Mouse (Mus musculus) telencephalon, adult 2 months (tissue): ENCODE results near the gene Reln.

Experiments
- DNase-seq: peaks from one replicate; pipeline ENCODE4 v3.0.0-alpha.2; 2011; ENCODE audit warnings: low read depth, low spot score

The Reln gene

GRCm38 (mm10) chr5:22007304-22008059 lies 337.0 kb downstream of the Reln start:
- no peak for DNase-seq

- DNase-seq: no peak
These were observed 340.6 kb downstream of the Reln start for GRCm38 (mm10) chr5:22003858-22004257.

GRCm38 (mm10) chr5:21987711-21988110 lies 356.8 kb downstream of the Reln start:
- peak; percentile 41 for DNase-seq

- no peak for DNase-seq
These were observed 358.2 kb downstream of the Reln start for GRCm38 (mm10) chr5:21986311-21986710.

GRCm38 (mm10) chr5:21983021-21983667 lies 361.4 kb downstream of the Reln start:
- DNase-seq: peak; percentile 55

GRCm38 (mm10) chr5:21981216-21981615 lies 363.3 kb downstream of the Reln start:
- no peak for DNase-seq

- no peak for DNase-seq
These were observed 364.0 kb downstream of the Reln start for GRCm38 (mm10) chr5:21980544-21980943.

GRCm38 (mm10) chr5:21973266-21974010 lies 371.1 kb downstream of the Reln start:
- no peak for DNase-seq

GRCm38 (mm10) chr5:21961796-21962195 lies 382.7 kb downstream of the Reln start:
- DNase-seq: no peak

GRCm38 (mm10) chr5:21960151-21960550 lies 384.4 kb downstream of the Reln start:
- DNase-seq: no peak

- DNase-seq: no peak
These were observed 386.9 kb downstream of the Reln start for GRCm38 (mm10) chr5:21957586-21957985.

- no peak for DNase-seq
These were observed 387.4 kb downstream of the Reln start for GRCm38 (mm10) chr5:21957061-21957460.

- no peak for DNase-seq
These were observed 395.0 kb downstream of the Reln start for GRCm38 (mm10) chr5:21949507-21949897.

GRCm38 (mm10) chr5:21948736-21949506 lies 395.6 kb downstream of the Reln start:
- no peak for DNase-seq

- DNase-seq: no peak
These were observed 396.7 kb downstream of the Reln start for GRCm38 (mm10) chr5:21947610-21948381.

- DNase-seq: no peak
These were observed 399.9 kb downstream of the Reln start for GRCm38 (mm10) chr5:21944579-21944978.

GRCm38 (mm10) chr5:21939405-21939804 lies 405.1 kb downstream of the Reln start:
- DNase-seq: no peak

- no peak for DNase-seq
These were observed 406.4 kb downstream of the Reln start for GRCm38 (mm10) chr5:21938138-21938537.

- DNase-seq: no peak
These were observed 407.9 kb downstream of the Reln start for GRCm38 (mm10) chr5:21936627-21937026.

GRCm38 (mm10) chr5:21936096-21936495 lies 408.4 kb downstream of the Reln start:
- no peak for DNase-seq

- DNase-seq: no peak
These were observed 409.6 kb downstream of the Reln start for GRCm38 (mm10) chr5:21934811-21935396.
